Mouse (Mus musculus): ENCODE measurements at regions not wholly inside any gene's neighbourhood (a gene's known extent, or its start where the extent isn't known, plus 50 kb on each side); places are given as distances from the start of the nearest gene placed in this dataset.

GRCm38 (mm10) chr15:61102421-61103412, 179.9 kb upstream of the A1bg start:
- H3K79me2 ChIP-seq (replicated peaks; ENCODE audit: control insufficient read depth, extremely low read depth, insufficient read depth, poor library complexity, severe bottlenecking), result no peaks in the 10 kb centered on the region; the same call in 1 of the 2 replicates
- H3K27me3 ChIP-seq (replicated peaks), result no peaks in the 10 kb centered on the region
- no peaks in the 10 kb centered on the region for H3K4me1 ChIP-seq (ENCODE audit: control insufficient read depth in 1 of 2, insufficient read depth in 2 of 2)
- no peak overlapping the region for H3K9ac ChIP-seq (ENCODE audit: insufficient read depth, low read depth)
- H3K9me3 ChIP-seq (replicated peaks; ENCODE audit: low read length), result no peaks in the 10 kb centered on the region
- peak; percentile 88 for TF ChIP-seq RAD21 (IDR thresholded peaks at IDR 0.05; ENCODE audit: low read depth, low read length)
- TF ChIP-seq SMC3 (IDR thresholded peaks at IDR 0.05; ENCODE audit: low read depth, low read length), result peak; percentile 42
- TF ChIP-seq ZKSCAN1 (IDR thresholded peaks at IDR 0.05; ENCODE audit: borderline replicate concordance, low read depth, low read length), result no peak
- peak; percentile 33 to 72 for TF ChIP-seq CTCF (conservative IDR thresholded peaks at IDR 0.05 in 1 of 2, IDR thresholded peaks at IDR 0.05 in 1 of 2; ENCODE audit: low read depth in 2 of 2, low read length in 2 of 2)
- no peak for TF ChIP-seq MAZ (IDR thresholded peaks at IDR 0.05; ENCODE audit: low read depth, low read length)
- H3K36me3 ChIP-seq (replicated peaks in 1 of 2; ENCODE audit: control insufficient read depth in 1 of 2, insufficient read depth in 1 of 2, low read length in 1 of 2), result no peaks in the 10 kb centered on the region
- DNase-seq (ENCODE audit: extremely low read depth), result peak; percentile 70
- no peak overlapping the region for H3K27ac ChIP-seq (ENCODE audit: insufficient read depth, low read depth)
- H3K4me2 ChIP-seq (ENCODE audit: insufficient read depth, low read depth, poor library complexity, severe bottlenecking), result no peak overlapping the region
- in situ Hi-C loops (cut with MboI; ENCODE audit: low pct_ligation_motif_present, low pct_unique_long_range_greater_than_20kb, low sequenced_read_pairs), result no loop called here
- dilution Hi-C loops (cut with MboI; ENCODE audit: extremely low pct_ligation_motif_present, extremely low pct_unique_long_range_greater_than_20kb, low sequenced_read_pairs), result no loop called here
- no peak overlapping the region for H3K4me3 ChIP-seq (replicated peaks in 1 of 3; ENCODE audit: low read depth in 2 of 3, low read length in 2 of 3, poor library complexity in 1 of 3)

GRCm38 (mm10) chr15:61100807-61101206, 178.0 kb upstream of the A1bg start:
- Histone ChIP-seq H3K9ac (ENCODE audit: insufficient read depth, low read depth) (no peak overlapping the region), H3K27me3 (replicated peaks) (no peaks in the 10 kb centered on the region), H3K36me3 (replicated peaks in 1 of 2; ENCODE audit: control insufficient read depth in 1 of 2, insufficient read depth in 1 of 2, low read length in 1 of 2) (no peaks in the 10 kb centered on the region), H3K4me3 (replicated peaks in 1 of 3; ENCODE audit: low read depth in 2 of 3, low read length in 2 of 3, poor library complexity in 1 of 3) (no peak overlapping the region), H3K79me2 (replicated peaks; ENCODE audit: control insufficient read depth, extremely low read depth, insufficient read depth, poor library complexity, severe bottlenecking) (no peaks in the 10 kb centered on the region; the same call in 1 of the 2 replicates), H3K27ac (ENCODE audit: insufficient read depth, low read depth) (no peak overlapping the region), H3K4me2 (ENCODE audit: insufficient read depth, low read depth, poor library complexity, severe bottlenecking) (no peak overlapping the region), H3K4me1 (ENCODE audit: control insufficient read depth in 1 of 2, insufficient read depth in 2 of 2) (no peaks in the 10 kb centered on the region), H3K9me3 (replicated peaks; ENCODE audit: low read length) (no peaks in the 10 kb centered on the region)
- dilution Hi-C loops (cut with MboI; ENCODE audit: extremely low pct_ligation_motif_present, extremely low pct_unique_long_range_greater_than_20kb, low sequenced_read_pairs) (no loop called here), in situ Hi-C loops (cut with MboI; ENCODE audit: low pct_ligation_motif_present, low pct_unique_long_range_greater_than_20kb, low sequenced_read_pairs) (no loop called here)
- DNase-seq (ENCODE audit: extremely low read depth), result no peak
- no peak for TF ChIP-seq USF2 (conservative IDR thresholded peaks at IDR 0.05; ENCODE audit: low read depth, low read length)
- no peak for TF ChIP-seq TCF12 (IDR thresholded peaks at IDR 0.05; ENCODE audit: low read depth, low read length)
- no peak for TF ChIP-seq JUN (IDR thresholded peaks at IDR 0.05; ENCODE audit: insufficient read depth, low read depth, low read length)
- no peak for TF ChIP-seq MAX (IDR thresholded peaks at IDR 0.05; ENCODE audit: low read length)
- TF ChIP-seq BHLHE40 (IDR thresholded peaks at IDR 0.05; ENCODE audit: low read depth, low read length), result no peak
- no peak for TF ChIP-seq GABPA (IDR thresholded peaks at IDR 0.05; ENCODE audit: insufficient replicate concordance, low read depth, low read length)
- no peak for TF ChIP-seq POLR2A (IDR thresholded peaks at IDR 0.05; ENCODE audit: low read depth, low read length)
- TF ChIP-seq MXI1 (IDR thresholded peaks at IDR 0.05; ENCODE audit: low read depth, low read length), result no peak
- TF ChIP-seq ELF1 (IDR thresholded peaks at IDR 0.05; ENCODE audit: low read depth, low read length), result no peak
- no peak for TF ChIP-seq SMC3 (IDR thresholded peaks at IDR 0.05; ENCODE audit: low read depth, low read length)
- no peak for TF ChIP-seq IRF4 (IDR thresholded peaks at IDR 0.05; ENCODE audit: low read depth, low read length)
- no peak for TF ChIP-seq HCFC1 (IDR thresholded peaks at IDR 0.05; ENCODE audit: low read depth, low read length)
- TF ChIP-seq ZC3H11A (IDR thresholded peaks at IDR 0.05; ENCODE audit: low read depth, low read length), result no peak
- no peak for TF ChIP-seq CHD1 (IDR thresholded peaks at IDR 0.05; ENCODE audit: low read depth, low read length)

Measured in CH12.LX (cell line).